Mouse (Mus musculus) lung, postnatal 10 days (tissue): ENCODE measurements around the gene Tmed4.

ENCODE experiments used
- DNase-seq: peaks from one replicate; pipeline ENCODE4 v3.0.0; 2021

Gene Tmed4

DNA sequence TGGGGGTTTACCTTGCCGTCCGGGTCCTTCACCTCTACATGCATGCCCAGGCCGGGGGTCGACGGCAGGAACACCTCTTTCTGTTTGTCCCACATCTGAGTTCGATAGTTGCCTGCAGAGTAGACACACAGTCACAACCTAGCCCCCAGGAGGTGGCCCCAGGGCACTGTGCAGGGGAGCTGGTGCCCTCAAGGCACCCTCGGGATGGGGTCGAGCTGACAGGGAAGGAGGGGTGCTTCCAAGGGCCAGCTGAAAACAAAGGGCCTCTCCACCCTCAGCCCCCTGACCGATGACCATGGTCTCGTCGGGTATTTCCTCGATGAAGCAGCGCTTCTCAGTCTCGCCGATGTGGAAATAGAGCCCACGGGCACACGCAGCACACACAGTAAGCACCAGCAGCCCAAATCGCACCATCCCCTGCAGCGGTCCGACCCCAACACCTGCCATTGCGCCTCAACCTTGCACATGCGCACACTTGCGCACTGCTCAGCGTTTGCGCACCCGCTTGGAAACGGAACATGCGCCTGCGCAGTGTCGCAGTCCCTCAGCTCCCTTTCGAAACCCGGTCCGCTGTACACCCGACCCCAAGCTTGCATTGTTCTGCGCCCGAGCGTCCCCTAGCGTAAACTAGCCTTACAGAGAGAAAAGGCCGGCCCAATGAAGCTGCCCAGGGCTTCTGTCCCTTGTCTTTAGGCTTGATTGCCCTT lies at the start of gene Tmed4:
Tmed4 (minus strand) TSS at position 484 of the 707 bp plus-strand sequence.
- peak; percentile 99 for DNase-seq

DNA sequence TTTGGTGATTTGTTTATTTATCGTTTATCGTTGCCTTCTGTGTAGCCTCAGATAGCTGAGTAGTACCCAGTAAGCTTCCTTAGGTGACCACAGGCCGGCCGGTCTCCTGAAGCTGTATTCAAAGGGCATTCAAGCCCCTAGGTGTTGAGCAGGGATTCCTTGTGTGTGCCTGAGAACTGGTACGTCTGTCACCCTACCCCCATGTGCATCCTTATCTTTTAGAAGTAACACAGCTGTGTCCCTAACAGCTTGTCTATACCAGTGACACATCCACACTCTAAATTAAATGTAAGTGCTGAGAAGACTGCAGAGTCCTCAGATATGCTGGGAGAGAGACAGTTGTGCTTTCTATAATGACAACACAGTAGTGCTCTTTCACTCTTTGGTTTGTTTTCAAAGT lies 48.7 kb upstream of the Tmed4 start:
- no peak for DNase-seq

DNA sequence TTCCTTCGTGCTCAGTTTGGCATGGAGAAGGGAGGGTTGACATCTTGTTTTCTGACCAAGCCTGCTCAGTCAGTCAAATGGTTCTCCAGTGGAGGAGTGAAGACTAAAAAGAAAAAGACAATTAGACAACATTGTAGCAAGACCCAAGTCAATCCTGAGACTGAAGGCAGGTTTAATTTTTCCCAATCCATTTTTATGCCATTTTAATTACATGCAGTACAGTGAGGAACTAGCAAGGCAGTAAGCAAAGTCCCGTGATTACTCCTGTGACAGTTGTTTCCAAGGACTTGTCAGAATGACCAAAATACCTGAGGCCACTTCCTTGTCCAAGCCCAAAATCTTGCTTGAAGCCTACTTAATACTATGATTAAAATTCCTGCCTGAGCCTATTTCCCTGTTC lies 47.4 kb upstream of the Tmed4 start:
- no peak for DNase-seq

DNA sequence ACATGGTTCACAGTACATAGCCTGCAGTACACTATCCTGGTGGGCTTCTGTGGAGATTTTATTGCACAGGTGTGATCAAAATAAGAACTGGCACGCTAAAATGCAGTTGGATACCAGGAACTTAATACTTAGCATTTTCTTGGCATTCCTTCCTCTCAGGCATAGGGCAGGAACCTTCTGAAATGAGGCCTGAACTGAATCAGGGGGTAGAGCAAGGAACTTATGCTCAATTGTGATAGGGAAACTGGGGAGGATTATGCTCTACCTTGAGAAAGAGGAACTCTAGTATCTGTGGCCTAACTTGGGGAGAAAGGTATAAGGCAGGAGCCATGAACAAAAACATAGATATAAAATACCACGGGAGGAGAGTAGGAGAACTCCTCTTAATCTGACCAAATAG lies 44.7 kb upstream of the Tmed4 start:
- DNase-seq, result no peak

DNA sequence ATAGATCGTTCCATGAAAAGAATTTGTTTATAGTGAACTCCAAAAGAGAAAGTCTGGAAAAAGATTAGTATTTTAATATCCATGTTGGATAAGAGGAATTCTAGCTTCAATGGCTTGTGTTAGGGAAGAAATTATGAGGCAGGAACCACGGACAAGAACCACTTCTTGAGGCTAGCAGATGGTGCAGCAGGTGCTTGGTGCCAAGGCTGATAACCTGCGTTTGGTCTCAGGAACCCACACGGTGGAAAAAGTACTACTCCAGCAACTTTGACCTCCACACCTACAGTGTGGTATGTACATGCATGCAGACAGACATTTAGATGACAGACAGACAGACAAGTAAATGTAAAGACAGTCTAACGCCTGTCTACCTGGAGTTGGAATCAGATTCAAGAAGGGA lies 43.9 kb upstream of the Tmed4 start:
- DNase-seq, result no peak

DNA sequence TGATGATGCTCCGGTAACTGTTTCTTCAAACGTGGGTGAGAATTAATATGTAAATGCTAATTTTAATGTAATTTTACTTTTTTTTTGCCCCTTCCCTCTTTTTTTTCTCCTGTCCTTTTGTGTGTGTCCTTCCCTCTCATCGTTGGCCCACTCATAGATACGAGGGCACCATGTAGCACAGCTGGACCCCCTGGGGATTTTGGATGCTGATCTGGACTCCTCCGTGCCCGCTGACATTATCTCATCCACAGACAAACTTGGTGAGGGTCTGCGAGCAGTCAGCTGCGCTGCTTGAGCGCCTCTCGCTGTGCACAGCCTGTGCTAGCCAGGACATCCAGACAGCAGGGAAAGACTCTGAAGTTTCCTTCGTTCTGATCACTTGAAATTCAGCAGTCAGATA lies 42.2 kb upstream of the Tmed4 start:
- DNase-seq, result no peak

DNA sequence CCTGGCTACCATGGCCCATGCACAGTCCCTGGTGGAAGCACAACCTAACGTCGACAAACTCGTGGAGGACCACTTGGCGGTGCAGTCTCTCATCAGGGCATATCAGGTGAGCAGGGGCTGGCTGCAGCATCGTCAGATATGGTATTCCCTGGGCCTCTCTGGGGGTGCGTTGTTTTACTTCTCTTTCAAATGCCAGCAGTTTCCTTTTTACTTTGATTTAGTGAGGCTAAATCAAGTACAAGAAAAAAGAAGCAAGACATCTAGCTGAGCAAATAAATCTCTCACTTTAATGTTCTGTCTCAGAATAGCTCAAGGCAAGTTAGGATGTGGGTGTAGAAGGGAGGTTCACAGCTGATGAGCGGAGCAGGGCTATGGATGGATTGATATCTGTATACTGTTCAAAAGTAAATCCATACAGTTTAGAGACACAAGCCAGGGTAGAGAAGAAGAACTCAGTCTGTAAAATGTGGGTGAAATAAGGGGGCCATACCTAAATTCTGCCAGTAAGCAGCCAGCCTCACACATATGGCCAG lies 39.3 kb upstream of the Tmed4 start:
- DNase-seq, result no peak

DNA sequence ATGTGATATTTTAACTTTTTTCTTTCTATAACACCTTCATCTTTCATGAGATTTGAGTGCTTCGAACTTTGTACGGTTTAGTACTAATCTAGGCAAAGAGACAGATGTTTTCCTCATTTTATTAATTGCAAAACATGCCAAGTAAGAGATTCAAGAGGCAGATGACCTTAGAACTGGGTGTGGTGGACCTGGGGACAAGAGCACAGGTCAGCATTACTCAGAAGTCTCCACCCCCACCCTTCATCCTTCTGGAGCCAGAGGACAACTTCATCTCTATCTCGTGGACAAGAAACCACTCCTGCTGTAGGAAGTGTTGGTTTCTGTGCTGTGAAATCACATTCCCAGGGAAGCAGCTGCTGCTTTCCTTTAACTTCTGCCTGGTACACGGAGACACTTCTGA lies 33.5 kb upstream of the Tmed4 start:
- no peak for DNase-seq

DNA sequence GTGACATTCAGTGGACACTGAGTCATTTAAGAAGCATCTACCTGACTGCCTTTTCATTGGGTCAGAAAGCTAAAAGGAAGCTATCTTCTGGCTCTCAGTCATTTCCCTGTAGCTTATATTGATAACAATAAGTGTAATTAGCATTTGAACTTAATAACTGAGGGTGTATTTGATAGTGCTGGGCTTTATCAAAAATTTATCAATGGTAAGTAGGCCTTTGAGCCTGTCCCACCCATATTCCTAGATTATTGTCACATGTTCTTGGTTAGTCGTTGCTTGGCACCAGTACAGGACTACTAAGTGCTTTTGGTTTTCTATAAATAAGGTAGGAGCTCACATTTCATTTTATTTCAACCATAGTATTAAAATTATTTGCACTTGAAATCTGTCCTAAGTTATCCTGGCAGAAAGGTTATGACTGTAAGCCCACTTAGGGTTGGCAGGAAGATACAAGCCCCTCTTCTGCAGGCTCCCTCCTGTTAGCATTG lies 31.3 kb upstream of the Tmed4 start:
- DNase-seq, result no peak

DNA sequence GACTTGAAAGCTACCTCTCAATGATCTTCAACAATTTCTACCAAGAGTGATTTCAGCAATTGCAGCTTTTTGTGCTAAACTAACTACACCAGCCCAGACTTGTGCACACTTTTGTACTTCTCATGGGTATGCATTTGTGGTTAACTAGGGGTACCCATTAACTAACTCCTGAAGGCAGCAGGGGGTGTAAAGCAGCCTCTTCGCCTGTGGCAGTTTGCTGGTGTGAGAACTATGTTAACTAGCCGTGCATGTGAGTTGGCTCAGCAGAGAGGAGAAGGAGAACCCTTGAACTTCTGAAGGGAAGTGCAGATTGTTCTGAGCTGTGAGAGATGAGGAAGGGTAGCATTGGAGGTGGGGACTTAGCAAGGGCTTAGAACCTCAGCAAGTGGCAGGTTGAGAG lies 28.1 kb upstream of the Tmed4 start:
- DNase-seq, result no peak

DNA sequence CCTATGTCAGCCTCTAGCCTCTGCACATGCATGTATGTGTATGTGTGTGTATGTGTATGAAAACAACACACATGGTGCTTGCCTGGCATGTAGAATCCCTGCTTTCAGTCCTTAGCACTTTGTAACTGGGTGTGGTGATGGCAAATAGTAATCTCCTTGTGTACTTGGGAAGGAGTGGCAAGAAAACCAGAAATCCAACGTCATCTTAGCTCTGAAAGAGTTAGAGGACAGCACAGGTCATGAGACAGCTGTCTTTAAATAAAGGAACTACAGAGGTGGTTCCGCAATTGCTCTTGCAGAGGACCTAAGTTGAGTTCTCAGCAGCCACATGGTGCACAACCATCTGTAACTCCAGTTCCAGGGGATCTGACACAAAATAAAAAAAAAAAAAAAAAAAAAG lies 24.8 kb upstream of the Tmed4 start:
- no peak for DNase-seq

DNA sequence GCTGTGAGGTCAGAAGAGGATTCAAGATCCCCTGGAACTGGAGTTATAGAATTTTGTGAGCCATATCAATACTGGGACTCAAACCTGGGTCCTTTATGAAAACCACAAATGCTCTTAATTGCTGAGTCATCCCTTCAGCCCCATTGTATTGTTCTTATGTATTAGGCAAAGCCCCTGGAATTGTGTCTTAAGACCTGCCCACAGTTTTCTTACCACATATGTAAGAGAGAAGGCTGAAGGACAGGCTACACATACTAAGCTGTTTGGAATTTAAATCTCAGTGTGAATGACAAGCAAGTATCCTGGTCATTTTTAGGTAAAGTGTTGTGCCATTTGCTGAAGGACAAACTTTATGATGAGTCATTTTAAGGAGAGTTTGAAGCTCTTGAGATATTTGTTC lies 21.4 kb upstream of the Tmed4 start:
- DNase-seq, result no peak

DNA sequence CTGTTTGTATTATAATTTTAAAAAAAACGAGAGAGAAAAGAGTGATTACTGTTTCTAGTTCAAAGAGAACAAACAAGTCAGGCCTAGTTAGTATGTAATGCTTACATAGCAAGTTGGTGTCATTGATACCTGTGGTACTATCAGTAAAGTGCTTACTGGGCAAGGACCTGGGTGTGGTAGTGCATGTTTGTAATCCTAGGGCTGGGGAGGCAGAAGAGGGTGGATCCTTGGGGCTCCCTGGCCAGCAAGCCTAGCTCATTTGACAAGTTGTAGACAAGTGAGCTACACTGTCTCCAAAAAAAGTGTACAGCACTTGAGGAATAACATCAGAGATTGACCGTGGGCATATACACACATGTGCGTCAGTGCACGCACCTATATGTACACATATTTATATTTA lies 20.0 kb upstream of the Tmed4 start:
- no peak for DNase-seq

DNA sequence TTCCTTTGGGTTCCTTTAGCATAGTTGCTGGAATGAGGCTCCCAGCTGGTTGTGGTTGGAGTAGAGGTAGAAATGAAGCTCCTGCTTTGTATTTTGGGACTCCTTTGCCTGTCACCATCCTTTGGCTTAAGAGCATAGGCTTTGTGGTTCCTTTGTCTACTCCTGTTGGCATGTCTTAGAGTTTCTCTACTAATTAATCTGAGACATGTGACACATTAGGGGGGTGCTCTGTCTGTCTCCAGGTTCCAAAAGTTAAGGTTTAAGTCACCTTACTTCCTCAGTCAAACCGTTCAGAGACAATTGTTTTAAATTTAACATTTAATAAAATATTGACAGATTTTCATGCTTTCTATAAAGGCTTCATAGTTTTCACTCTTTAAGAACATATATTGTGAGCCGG lies 18.9 kb upstream of the Tmed4 start:
- DNase-seq, result no peak

DNA sequence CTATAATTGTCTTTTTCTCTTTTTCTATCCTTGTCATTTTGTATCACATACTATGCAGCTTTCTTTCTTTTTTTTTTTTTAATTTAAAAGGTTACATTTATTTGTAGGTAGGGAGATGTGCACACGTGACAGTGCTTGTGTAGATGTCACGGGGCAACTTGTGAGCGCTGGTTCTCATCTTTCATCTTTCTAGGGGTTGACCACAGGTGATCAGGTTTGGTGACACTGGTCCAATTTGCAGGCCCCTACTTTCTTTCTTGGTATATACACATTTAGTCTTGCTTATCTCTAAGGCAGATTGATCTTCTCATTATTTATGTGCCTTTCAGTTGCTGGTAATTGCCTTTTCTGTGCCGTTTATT lies 18.3 kb upstream of the Tmed4 start:
- no peak for DNase-seq

DNA sequence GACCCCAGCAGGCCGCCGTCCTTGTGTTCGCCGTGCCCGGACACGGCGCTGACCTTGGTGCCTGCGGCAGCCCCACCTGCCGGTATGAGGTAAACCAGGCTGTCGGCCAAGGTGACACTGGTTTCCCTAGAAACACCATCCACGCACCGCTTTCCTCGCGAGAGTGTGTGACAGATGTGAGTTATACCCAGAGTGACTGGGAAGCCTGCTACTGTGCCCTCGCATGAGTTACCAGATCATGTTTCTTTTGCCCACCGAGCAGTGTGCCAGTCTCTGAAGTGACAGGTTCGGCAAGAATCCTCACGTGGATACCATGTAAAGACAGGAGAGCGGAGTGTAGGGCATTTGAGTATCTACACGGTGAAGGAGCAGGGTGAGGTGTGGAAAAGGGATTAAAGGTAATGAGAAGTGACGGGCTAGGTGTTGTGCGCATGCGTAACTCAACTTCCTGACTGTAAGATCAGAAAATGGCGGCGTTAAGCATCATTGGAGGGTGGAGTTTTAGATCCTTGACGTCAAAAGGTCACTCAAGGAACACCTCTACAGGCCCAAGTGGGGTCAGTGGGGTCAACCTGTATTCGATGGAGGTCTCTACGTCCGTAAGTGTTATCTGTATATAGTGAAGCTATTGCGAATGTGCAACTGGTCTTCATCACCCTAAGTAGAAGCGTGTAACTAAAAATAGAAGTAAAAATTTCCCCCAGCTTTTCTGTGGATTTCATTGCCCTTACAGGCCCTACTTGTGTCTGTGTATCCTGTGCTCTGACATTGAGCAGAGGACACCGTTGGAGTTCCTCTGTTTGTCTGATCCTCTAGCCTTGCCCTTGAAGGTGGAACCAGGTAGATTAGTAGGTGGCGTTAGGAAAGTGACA lies 17.7 kb upstream of the Tmed4 start:
- peak; percentile 87 for DNase-seq

DNA sequence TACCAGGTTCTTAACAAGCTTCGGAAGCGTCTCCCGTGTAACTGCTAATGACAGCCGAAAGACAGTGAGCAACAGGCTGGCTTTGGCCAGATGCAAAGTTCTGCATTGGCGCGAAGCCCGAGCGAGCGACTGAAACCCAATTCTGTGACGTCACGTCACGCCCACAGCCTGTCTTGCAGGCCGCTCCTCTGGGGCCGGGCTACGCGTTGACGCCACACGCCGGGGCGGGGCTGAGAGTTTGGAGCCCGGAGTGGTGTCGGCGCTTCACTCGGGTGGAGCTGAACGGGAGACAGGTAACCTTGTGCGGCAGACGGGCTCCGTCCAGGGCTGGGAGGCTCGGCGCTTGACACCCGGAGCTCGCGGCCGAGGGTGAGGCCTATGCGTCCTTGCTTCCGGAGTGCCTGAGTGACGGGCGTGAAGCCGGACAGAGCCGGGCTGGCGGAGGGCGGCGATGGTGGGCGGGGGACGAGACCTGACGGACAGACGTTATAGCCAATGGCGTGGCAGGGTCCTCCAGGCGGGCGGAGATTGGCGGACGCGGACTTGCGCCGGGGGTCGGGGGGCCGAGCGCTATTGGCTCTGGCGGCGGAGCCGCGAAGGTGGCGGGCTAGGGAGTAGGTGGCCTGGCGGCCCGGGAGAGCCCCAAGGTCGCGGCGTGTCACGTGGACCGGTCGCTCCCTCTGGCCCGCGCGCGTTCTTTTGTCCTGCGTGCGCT lies 16.9 kb upstream of the Tmed4 start, which contains the start of gene Ogdh:
Ogdh (plus strand) TSS at position 233 of the 715 bp plus-strand sequence.
- peak; percentile 99 for DNase-seq

DNA sequence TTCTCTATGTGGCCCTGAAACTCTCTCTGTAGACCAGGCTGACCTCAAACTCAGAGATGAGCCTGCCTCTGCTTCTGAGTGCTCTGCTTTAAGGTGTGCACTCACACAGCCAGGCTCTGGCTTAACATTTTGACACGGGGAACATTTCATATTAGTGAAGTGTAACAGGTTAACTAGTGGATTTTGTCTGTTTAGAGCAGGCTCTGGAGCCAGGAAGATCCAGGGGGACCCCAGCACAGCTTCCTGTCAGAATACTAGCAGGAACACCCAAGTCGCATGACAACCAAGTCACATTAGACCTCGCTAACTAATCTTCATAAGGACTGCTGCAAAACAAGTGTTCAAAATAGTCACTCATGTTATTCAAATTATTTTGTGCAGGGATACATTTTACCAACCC lies 16.2 kb upstream of the Tmed4 start:
- no peak for DNase-seq

DNA sequence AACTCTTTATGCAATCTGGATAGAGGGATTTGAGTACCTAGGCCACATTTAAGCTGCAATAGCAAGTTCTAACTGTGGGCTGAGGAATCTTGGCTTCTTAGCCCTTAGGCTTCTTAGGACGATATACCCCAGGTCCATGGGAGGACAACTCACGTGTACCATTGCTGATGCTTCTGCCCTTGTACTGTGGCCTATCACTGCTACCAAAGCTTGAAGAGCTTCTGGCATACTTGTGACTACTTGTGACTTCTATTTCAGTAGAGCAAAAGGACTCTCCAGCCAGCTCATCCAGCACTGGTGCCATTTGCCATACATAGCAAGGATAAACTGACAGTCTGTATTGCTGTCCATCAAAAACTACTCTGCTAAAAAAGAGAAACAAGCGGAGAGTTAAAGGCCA lies 15.5 kb upstream of the Tmed4 start:
- DNase-seq, result no peak

DNA sequence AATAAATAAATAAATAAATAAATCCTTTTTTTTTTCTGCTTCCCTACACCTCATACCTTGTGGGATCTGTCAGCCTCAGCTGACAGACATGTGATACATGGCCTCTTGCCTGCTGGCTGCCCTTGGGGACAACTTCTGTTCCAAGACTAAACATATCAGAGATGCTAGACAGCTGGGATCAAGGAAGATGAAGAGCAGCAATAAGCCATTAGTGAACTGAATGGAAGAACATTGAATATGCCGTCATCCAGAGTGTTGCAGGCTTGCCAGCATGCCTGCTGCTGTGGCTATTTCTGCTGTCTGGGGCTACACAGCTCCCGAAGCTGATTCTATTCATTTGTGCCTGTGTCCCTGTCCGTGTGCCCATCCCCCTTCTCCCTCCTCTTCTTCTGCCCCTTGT lies 8.3 kb upstream of the Tmed4 start:
- peak; percentile 62 for DNase-seq

DNA sequence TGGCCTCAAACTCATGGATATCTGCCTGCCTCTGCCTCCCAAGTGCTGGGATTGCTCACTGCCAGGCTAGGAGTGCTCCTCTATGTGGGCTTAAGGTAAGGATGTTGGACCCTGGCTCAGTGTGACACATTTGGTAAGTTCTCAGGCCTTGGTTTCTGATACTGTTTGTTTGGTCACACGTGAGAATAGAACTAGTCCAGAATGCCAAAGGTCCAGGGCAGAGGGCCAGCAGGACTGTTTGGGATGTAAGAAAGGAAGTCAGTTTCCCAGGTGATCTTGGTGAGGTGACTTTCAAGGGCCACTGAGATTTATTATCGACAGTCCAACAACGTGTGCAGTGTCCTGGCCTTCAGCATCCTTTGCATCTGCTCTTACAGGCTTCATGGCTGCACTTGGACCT lies 1.8 kb upstream of the Tmed4 start:
- DNase-seq, result no peak

DNA sequence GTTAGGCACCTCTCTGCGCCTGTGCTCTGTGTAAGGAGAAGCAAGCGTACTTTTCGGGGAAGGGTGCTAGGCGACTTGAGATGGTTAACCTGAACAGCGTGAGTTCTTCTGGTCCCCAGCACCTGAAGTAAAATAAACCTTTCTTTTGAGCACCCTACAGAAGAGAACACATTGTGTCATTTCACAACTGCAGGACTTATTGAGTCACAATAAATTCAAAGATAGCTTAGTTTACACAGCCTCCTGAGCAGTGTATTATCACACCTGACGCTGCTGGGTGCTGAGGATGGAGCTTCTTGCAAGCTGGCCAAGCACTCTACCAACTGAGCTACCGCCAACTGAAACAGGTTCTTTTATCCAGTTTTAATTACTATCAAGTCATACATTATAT lies 419 bp upstream of the Tmed4 start:
- no peak for DNase-seq

DNA sequence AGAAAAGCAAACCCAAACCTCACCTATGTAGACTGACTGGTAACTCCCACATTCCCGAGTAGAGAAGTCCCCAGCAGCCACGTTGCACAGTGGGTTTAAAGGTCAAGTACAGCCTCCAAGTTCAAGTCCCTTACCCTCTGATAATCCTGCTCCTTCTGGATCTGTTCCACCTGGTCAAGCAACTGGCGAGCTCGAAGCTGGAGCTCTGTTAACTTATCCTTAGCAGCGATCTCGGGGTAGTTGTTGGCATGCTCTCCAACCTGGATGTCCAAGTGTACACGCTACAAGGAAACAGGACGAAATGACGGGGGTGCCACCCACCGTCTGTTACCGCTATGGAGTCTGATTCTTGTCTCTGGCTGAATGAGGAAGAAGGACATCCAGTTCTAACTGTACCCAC lies 1.1 kb downstream of the Tmed4 start:
- no peak for DNase-seq
